Mouse (Mus musculus) heart, adult 2 months (tissue): ENCODE measurements around the gene Fam155a.

Source experiments
- CTCF ChIP-seq: fragments of 200-600 bp; IDR thresholded peaks from 2 replicates; pipeline ENCODE4 v1.8.1; 2022; ENCODE audit warnings: antibody characterized with exemption, mild to moderate bottlenecking, moderate library complexity
- EP300 ChIP-seq: fragments of 200-500 bp; IDR thresholded peaks from 2 replicates; pipeline ENCODE4 v1.6.1; 2011; ENCODE audit warnings: low read depth, low read length, control low read depth; ENCODE audit not compliant: insufficient read depth
- POLR2A ChIP-seq: fragments of 200-500 bp; IDR thresholded peaks from 2 replicates; pipeline ENCODE4 v1.6.1; 2011; ENCODE audit warnings: mild to moderate bottlenecking, low read depth, low read length, control low read depth; ENCODE audit not compliant: insufficient read depth

GRCm38 (mm10) chr8:9406204-9406603, 364.8 kb downstream of the Fam155a start:
- TF ChIP-seq CTCF (no peak), EP300 (no peak), POLR2A (no peak)
